Mouse (Mus musculus): ENCODE measurements at regions not wholly inside any gene's neighbourhood (a gene's known extent, or its start where the extent isn't known, plus 50 kb on each side); places are given as distances from the start of the nearest gene placed in this dataset.

GRCm38 (mm10) chr8:26706048-26706767 is 270.9 kb upstream of the Zfp703 start:
- Histone ChIP-seq H3K9me3 (replicated peaks) (no peaks in the 10 kb centered on the region), H3K27me3 (ENCODE audit: insufficient read depth, low read length) (peaks cover 13% of the 10 kb centered on the region), H3K36me3 (replicated peaks) (no peaks in the 10 kb centered on the region), H3K4me1 (ENCODE audit: insufficient read depth, low read depth, low read length) (peaks cover 10% of the 10 kb centered on the region), H3K4me3 (ENCODE audit: low read depth, low read length) (no peak overlapping the region)
- ATAC-seq (ENCODE audit: extremely low read depth, insufficient number of reproducible peaks, low FRiP score, poor library complexity, severe bottlenecking) = no peak
- DNase-seq (ENCODE audit: low spot score) = no peak
- no peak for TF ChIP-seq GATA2 (IDR thresholded peaks at IDR 0.05; ENCODE audit: borderline replicate concordance, low read depth, low read length)
- no peak for TF ChIP-seq POLR2AphosphoS5 (IDR thresholded peaks at IDR 0.05; ENCODE audit: insufficient replicate concordance, low read depth, low read length)
- TF ChIP-seq TAL1 (conservative IDR thresholded peaks at IDR 0.05; ENCODE audit: low read depth, low read length) = no peak
- no peak for TF ChIP-seq GATA1 (IDR thresholded peaks at IDR 0.05; ENCODE audit: borderline replicate concordance, low read length)
- no peak for TF ChIP-seq CTCF (IDR thresholded peaks at IDR 0.05; ENCODE audit: low read depth, low read length)

GRCm38 (mm10) chr8:26706768-26707156 is 270.4 kb upstream of the Zfp703 start:
- Histone ChIP-seq H3K4me1 (ENCODE audit: insufficient read depth, low read depth, low read length) (peaks cover 10% of the 10 kb centered on the region), H3K4me3 (ENCODE audit: low read depth, low read length) (no peak overlapping the region), H3K27me3 (ENCODE audit: insufficient read depth, low read length) (peaks cover 13% of the 10 kb centered on the region), H3K36me3 (replicated peaks) (no peaks in the 10 kb centered on the region), H3K9me3 (replicated peaks) (no peaks in the 10 kb centered on the region)
- DNase-seq (ENCODE audit: low spot score) = no peak
- no peak for ATAC-seq (ENCODE audit: extremely low read depth, insufficient number of reproducible peaks, low FRiP score, poor library complexity, severe bottlenecking)
- TF ChIP-seq POLR2AphosphoS5 (IDR thresholded peaks at IDR 0.05; ENCODE audit: insufficient replicate concordance, low read depth, low read length) (no peak), GATA2 (IDR thresholded peaks at IDR 0.05; ENCODE audit: borderline replicate concordance, low read depth, low read length) (no peak), TAL1 (conservative IDR thresholded peaks at IDR 0.05; ENCODE audit: low read depth, low read length) (no peak), GATA1 (IDR thresholded peaks at IDR 0.05; ENCODE audit: borderline replicate concordance, low read length) (no peak), CTCF (IDR thresholded peaks at IDR 0.05; ENCODE audit: low read depth, low read length) (no peak)

- H3K27me3 ChIP-seq (ENCODE audit: insufficient read depth, low read length) = peaks cover 2% of the 10 kb centered on the region; the same call in 1 of the 2 replicates
- no peak for ATAC-seq (ENCODE audit: extremely low read depth, insufficient number of reproducible peaks, low FRiP score, poor library complexity, severe bottlenecking)
- H3K4me3 ChIP-seq (ENCODE audit: low read depth, low read length) = no peak overlapping the region
- H3K9me3 ChIP-seq (replicated peaks) = no peaks in the 10 kb centered on the region
- TF ChIP-seq GATA2 (IDR thresholded peaks at IDR 0.05; ENCODE audit: borderline replicate concordance, low read depth, low read length) (no peak), POLR2AphosphoS5 (IDR thresholded peaks at IDR 0.05; ENCODE audit: insufficient replicate concordance, low read depth, low read length) (no peak), CTCF (IDR thresholded peaks at IDR 0.05; ENCODE audit: low read depth, low read length) (no peak), GATA1 (IDR thresholded peaks at IDR 0.05; ENCODE audit: borderline replicate concordance, low read length) (no peak), TAL1 (conservative IDR thresholded peaks at IDR 0.05; ENCODE audit: low read depth, low read length) (no peak)
- no peak for DNase-seq (ENCODE audit: low spot score)
- no peaks in the 10 kb centered on the region for H3K36me3 ChIP-seq (replicated peaks)
- H3K4me1 ChIP-seq (ENCODE audit: insufficient read depth, low read depth, low read length) = peaks cover 17% of the 10 kb centered on the region
Measured at GRCm38 (mm10) chr8:26713836-26714235, 263.3 kb upstream of the Zfp703 start.

GRCm38 (mm10) chr8:26714714-26715113 is 262.4 kb upstream of the Zfp703 start:
- H3K36me3 ChIP-seq (replicated peaks) = no peaks in the 10 kb centered on the region
- no peak for DNase-seq (ENCODE audit: low spot score)
- no peak overlapping the region for H3K4me3 ChIP-seq (ENCODE audit: low read depth, low read length)
- H3K27me3 ChIP-seq (ENCODE audit: insufficient read depth, low read length) = peaks cover 5% of the 10 kb centered on the region; the same call in 1 of the 2 replicates
- no peak for ATAC-seq (ENCODE audit: extremely low read depth, insufficient number of reproducible peaks, low FRiP score, poor library complexity, severe bottlenecking)
- no peak for TF ChIP-seq CTCF (IDR thresholded peaks at IDR 0.05; ENCODE audit: low read depth, low read length)
- no peak for TF ChIP-seq POLR2AphosphoS5 (IDR thresholded peaks at IDR 0.05; ENCODE audit: insufficient replicate concordance, low read depth, low read length)
- TF ChIP-seq TAL1 (conservative IDR thresholded peaks at IDR 0.05; ENCODE audit: low read depth, low read length) = no peak
- no peak for TF ChIP-seq GATA2 (IDR thresholded peaks at IDR 0.05; ENCODE audit: borderline replicate concordance, low read depth, low read length)
- TF ChIP-seq GATA1 (IDR thresholded peaks at IDR 0.05; ENCODE audit: borderline replicate concordance, low read length) = no peak
- H3K4me1 ChIP-seq (ENCODE audit: insufficient read depth, low read depth, low read length) = peaks cover 17% of the 10 kb centered on the region
- no peaks in the 10 kb centered on the region for H3K9me3 ChIP-seq (replicated peaks)

GRCm38 (mm10) chr8:26718409-26719355 is 258.4 kb upstream of the Zfp703 start:
- Histone ChIP-seq H3K9me3 (replicated peaks) (no peaks in the 10 kb centered on the region), H3K27me3 (ENCODE audit: insufficient read depth, low read length) (peaks cover 8% of the 10 kb centered on the region; the same call in 1 of the 2 replicates), H3K4me1 (ENCODE audit: insufficient read depth, low read depth, low read length) (peaks cover 26% of the 10 kb centered on the region), H3K4me3 (ENCODE audit: low read depth, low read length) (no peak overlapping the region), H3K36me3 (replicated peaks) (no peaks in the 10 kb centered on the region)
- TF ChIP-seq TAL1 (conservative IDR thresholded peaks at IDR 0.05; ENCODE audit: low read depth, low read length) (no peak), POLR2AphosphoS5 (IDR thresholded peaks at IDR 0.05; ENCODE audit: insufficient replicate concordance, low read depth, low read length) (no peak), CTCF (IDR thresholded peaks at IDR 0.05; ENCODE audit: low read depth, low read length) (no peak), GATA2 (IDR thresholded peaks at IDR 0.05; ENCODE audit: borderline replicate concordance, low read depth, low read length) (no peak), GATA1 (IDR thresholded peaks at IDR 0.05; ENCODE audit: borderline replicate concordance, low read length) (no peak)
- DNase-seq (ENCODE audit: low spot score) (no peak), ATAC-seq (ENCODE audit: extremely low read depth, insufficient number of reproducible peaks, low FRiP score, poor library complexity, severe bottlenecking) (no peak)

- no peaks in the 10 kb centered on the region for H3K36me3 ChIP-seq (replicated peaks)
- H3K4me3 ChIP-seq (ENCODE audit: low read depth, low read length) = no peak overlapping the region
- peaks cover 14% of the 10 kb centered on the region; the same call in 1 of the 2 replicates for H3K4me1 ChIP-seq (ENCODE audit: insufficient read depth, low read depth, low read length)
- no peaks in the 10 kb centered on the region for H3K9me3 ChIP-seq (replicated peaks)
- peaks cover 21% of the 10 kb centered on the region; the same call in 1 of the 2 replicates for H3K27me3 ChIP-seq (ENCODE audit: insufficient read depth, low read length)
- no peak for ATAC-seq (ENCODE audit: extremely low read depth, insufficient number of reproducible peaks, low FRiP score, poor library complexity, severe bottlenecking)
- no peak for DNase-seq (ENCODE audit: low spot score)
- TF ChIP-seq GATA1 (IDR thresholded peaks at IDR 0.05; ENCODE audit: borderline replicate concordance, low read length) = no peak
- TF ChIP-seq CTCF (IDR thresholded peaks at IDR 0.05; ENCODE audit: low read depth, low read length) = no peak
- TF ChIP-seq POLR2AphosphoS5 (IDR thresholded peaks at IDR 0.05; ENCODE audit: insufficient replicate concordance, low read depth, low read length) = no peak
- TF ChIP-seq GATA2 (IDR thresholded peaks at IDR 0.05; ENCODE audit: borderline replicate concordance, low read depth, low read length) = no peak
Measured at GRCm38 (mm10) chr8:26722766-26723165, 254.4 kb upstream of the Zfp703 start.
